Mouse (Mus musculus) retina, adult 2 months (tissue): Measurements from ENCODE around the gene Med27.
"Not testable (repeated sequence)": the region's sequence is repeated elsewhere in the genome, so short reads cannot be mapped to it uniquely, and the experiment has no call there.

Experiments used
- DNase-seq: peaks from one replicate; pipeline ENCODE4 v3.0.0-alpha.2; 2012; ENCODE audit warnings: low read depth, low spot score

Med27 gene

GRCm38 (mm10) chr2:29519402-29519801, 172.8 kb downstream of the Med27 start:
- DNase-seq = no peak

GRCm38 (mm10) chr2:29520206-29520605, 173.6 kb downstream of the Med27 start:
- DNase-seq = no peak

GRCm38 (mm10) chr2:29521486-29521885, 174.9 kb downstream of the Med27 start:
- no peak for DNase-seq

DNA sequence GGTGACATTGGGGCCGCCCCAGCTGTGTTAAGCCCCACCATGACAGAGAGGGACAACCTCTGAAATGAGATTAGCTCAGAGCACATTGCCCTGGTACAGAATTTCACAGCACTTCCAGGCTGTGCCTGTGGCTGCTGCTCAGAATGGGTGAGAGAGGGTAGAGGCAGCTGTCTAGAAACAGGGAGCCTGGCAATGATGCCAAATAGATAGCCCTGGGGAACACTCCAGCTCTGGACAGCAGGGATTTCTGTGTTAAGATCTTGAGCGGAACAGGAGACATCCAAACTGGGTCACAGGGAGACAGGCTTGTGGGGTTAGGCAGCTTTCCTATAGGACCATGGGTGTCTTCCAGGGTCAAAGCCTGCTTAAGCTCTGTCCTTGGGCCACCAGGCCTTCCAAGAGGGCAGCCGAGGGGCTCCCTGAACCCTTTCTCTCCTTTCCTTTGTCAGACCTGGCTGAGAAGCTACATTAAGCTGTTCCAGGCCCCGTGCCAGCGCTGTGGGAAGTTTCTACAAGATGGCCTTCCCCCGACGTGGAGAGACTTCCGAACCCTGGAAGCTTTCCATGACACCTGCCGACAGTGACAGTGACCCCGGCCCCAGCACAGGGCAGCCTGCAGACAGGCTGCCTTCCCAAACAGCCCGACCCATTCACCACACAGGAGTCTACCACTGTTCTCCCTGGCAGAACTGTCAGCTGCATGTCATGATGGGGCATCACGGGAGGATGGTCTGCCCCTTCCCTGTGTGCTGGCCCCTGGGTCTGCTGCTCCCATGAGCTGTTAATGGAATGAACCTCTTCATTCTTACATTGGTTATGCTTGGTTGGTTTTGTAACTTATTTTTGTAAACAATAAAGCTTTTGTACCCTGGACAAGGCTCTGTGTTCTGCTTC, 177.5 kb downstream of the Med27 start:
- DNase-seq = no peak

DNA sequence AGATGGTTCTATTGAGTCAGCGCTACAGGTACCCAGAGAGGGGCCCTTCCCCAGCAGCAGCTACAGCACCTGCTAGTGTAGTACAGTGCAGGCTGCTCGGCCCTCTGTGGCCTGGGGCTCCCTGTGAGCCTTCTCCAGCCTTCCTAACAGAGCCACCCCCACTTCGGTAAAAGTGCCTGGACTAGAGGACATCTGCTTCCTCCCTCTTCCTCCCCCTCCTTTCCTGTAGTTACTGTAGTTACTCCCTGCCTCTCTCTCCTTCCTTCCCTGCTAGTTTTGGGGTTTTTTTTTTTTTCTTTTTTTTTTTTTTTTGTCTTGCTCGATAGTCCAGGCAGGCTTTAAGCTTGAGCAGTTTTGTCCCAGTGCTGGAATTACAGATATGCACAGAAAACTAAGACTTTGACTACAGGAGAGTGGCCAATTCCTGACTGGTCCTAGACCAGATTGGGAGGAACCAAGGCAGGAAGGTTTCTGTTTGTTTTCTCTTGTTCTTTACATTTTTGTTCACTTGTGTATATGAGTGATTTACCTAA, 178.7 kb downstream of the Med27 start:
- DNase-seq = no peak

DNA sequence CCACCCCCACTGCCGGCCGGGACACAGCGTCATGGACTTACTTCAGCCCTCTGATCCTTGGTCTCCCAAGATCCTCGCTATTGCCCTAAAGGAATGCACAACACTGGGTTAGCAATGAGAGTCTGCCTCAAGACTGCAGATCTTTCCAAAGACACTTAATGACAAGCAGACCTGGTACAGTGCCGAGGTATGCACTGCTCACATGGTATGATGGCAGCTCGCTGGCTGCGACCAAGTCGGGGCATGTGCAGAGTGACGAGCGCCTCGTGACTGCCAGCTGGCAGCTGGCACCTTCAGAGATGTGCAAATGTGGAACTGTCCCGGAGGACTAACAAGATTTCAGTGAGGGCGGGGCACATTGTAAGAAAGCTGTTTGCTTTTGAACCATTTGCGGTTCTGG, 179.6 kb downstream of the Med27 start:
- no peak for DNase-seq

DNA sequence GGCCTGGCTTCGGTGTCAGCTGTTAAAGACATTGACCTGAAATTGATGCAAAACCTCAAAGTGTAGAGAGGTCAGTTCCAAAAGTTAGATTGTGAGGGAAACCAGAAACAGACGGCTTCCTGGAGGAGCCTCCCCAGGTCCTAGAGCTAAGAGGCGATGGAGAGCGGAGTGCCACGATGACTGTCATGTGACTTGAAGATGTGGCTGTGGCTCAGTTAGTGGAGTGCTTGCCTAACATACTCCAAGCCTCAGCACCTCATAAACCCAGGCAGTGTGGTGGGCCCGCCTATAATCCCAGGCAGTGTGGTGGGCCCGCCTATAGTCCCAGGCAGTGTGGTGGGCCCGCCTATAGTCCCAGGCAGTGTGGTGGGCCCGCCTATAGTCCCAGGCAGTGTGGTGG, 180.9 kb downstream of the Med27 start:
- DNase-seq = not testable (repeated sequence)

DNA sequence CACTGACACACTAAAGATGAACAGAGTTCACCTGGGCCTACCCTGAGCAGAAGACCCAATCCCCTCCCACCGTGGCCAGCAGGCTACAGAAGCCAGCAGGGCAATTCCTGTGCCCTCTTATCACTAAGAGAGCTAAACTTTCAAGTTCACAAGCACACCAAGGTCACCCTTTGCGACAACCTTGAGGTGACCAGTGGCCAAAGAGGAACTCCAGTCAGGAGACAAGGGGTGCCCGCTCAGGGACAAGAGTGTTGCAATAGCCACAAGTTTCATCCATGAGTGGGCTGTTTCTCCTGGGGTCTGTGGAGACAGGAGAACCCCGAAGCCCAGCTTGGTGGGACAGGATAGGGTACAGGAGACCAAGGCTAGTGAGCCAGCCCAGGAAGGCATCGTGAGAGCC, 182.2 kb downstream of the Med27 start:
- DNase-seq = no peak

- DNase-seq = not testable (repeated sequence)
These were observed 183.2 kb downstream of the Med27 start for GRCm38 (mm10) chr2:29529788-29530187.

- DNase-seq = no peak
These were observed 185.6 kb downstream of the Med27 start for GRCm38 (mm10) chr2:29532173-29532572.

GRCm38 (mm10) chr2:29532921-29533320, 186.3 kb downstream of the Med27 start:
- DNase-seq = no peak

- no peak for DNase-seq
These were observed 189.1 kb downstream of the Med27 start for GRCm38 (mm10) chr2:29535566-29536244.

DNA sequence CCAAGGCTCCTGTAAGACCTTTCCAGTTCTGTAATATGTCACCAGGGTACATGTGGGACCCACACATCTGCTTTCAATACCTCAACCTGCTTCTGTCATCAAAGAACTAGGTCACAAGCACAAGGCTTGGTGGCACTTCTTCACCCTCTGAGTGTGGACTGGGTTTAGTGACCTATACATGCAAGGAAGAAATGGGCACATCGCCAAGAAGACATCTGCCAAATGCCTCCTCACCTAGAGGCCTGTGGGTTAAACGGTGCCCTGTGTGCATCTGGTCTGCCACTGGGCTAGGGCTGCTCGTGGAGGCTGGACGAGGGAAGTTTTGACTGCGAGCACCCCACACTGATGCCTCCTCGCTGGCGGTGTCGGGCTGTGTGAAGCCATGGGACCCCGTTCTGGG, 189.9 kb downstream of the Med27 start:
- no peak for DNase-seq

DNA sequence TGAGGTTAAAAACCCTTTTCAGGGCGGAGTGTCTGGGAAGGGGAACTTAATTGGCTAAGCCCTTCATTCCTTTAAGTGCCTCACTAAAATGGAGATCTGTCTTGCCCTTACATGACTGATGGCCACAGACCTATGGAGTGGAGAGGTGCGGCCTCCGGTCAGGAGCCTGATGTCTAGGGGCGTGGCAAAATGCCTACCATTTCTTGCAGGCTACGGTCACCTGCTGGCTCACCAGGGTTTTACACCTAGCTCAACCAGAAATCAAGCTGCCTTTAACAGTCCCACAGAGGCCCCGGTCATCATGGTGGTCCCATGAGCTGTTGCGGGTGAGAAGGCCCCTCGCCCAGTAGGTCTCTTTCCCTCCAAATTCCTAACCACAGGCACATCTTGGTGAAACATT, 190.7 kb downstream of the Med27 start:
- no peak for DNase-seq

DNA sequence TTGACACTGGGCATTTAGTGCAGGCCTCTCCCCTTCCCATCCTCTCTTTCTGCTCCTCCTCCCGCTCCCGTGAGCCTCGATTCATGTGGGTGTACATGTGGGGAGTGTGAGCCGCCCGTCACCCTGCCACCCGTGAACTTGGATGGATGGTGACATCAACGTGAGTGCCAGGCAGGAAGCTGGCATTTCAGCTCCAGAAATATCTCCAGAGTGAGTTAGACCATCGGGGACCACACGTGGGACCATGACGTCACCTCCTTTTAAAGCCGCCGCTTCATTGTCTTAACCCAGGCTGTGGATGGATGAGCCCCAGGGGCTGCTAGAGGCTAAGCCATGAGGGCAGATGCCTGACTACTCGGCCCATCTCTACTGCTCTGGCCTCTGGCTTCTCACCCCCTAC, 195.4 kb downstream of the Med27 start:
- DNase-seq = no peak

DNA sequence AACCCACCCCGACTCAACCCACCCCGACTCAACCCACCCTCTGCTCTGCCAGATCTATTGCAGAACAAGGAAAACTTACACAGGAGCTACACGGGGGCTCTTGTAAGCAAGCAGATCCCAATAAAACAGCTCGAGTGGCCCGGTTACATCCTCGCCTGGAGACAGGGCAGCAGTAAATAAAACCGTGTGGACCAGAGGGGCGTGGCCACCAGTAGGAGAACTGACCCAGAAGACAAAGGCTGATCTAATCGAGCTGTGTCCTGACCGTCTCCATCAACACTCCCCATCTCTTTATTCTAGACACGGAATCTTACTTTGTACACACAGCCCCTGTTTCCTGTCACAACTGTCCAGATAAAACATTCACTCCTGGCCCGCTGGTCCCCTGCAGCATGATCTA, 200.0 kb downstream of the Med27 start:
- DNase-seq = no peak

GRCm38 (mm10) chr2:29551816-29552585, 205.4 kb downstream of the Med27 start:
- DNase-seq = no peak

GRCm38 (mm10) chr2:29553945-29554634, 207.5 kb downstream of the Med27 start:
- DNase-seq = peak; percentile 22

DNA sequence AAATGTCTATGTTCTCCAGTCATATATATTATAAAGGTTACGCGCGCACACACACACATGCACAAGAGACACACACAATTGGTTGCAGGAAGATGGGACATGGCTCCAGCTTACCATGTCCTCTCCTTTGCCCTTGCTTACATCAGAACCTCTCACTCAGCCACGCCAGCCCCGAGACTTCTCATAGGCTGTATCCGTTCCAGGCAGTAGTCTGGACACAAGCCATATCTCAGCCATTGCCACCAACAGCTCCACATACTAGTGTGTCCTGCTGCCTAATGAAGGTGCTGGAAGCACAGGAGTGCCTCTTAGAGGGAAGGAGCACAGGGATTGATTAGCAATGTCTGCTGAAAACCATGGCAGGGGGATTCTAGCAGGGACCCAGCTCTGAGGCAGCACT, 211.9 kb downstream of the Med27 start:
- no peak for DNase-seq

DNA sequence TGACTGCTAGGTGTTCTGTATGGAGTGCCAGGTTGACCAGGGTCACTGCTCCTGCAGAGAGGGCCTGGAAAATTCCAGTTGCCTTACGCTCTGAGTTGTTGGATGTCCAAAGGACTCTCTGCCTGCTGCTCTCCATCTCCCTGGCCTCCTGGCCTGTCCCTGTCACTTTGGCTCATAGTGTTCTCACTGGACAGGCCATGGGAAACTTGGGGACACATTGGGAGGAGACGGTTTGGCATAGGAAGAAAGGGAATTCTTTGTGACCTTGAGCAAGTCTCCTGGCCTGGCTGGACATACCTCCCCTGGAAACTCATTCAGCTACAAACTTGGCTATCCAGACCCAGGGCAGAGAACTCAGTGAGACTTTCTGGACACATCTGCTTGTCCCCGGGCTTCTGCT, 213.3 kb downstream of the Med27 start:
- no peak for DNase-seq

GRCm38 (mm10) chr2:29561468-29561867, 214.8 kb downstream of the Med27 start:
- no peak for DNase-seq
